ENCODE assay signal across 8 mouse cellular contexts in the genomic region with DNA sequence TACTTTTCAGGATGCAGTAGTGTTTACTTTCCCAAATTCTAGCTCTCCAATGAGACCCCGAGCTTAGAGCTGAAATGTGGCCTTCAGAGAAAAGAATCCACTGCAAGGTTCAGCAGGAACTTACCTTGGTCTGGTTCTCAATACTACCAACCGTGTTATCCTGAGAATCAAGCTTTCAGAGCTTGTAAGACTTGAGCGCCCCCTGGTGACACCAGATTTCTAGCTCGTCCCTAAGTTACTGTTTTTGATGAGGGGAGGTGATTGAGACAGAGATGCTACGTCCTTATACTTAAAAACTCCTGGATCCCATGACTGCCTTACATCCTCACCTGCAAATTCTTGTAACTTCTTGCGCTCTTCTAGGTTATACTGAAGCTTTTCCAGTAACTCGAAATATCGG. TPM values are rescaled to one million over a fixed set of nuclear protein-coding genes. Genes with fewer than 3 reads are reported as not detected.
DNase-seq lines count a peak whose midpoint lies in the region; ATAC-seq and TF ChIP-seq lines count a peak whose summit lies in the region.

No protein-coding gene starts in this region.

- WGBS in midbrain, embryonic 11.5 days = 11% methylated on average over 8 of the region's 8 CpGs
- 13% methylated on average over 8 of the region's 8 CpGs for WGBS in midbrain, embryonic 13.5 days
- WGBS in kidney, postnatal 0 days = 13% methylated on average over 8 of the region's 8 CpGs
- 14% methylated on average over 8 of the region's 8 CpGs for WGBS in liver, embryonic 11.5 days

- H3K27me3 ChIP-seq in midbrain, embryonic 11.5 days (ENCODE audit: control insufficient read depth, insufficient read depth, low read length) = no peaks in the 10 kb centered on the region
- no peaks in the 10 kb centered on the region for H3K27me3 ChIP-seq in midbrain, embryonic 13.5 days
- no peaks in the 10 kb centered on the region for H3K27me3 ChIP-seq in kidney, postnatal 0 days (ENCODE audit: insufficient read depth, low read length)
- H3K27me3 ChIP-seq in liver, embryonic 11.5 days (replicated peaks; ENCODE audit: control insufficient read depth, insufficient read depth, low read length) = no peaks in the 10 kb centered on the region

- no peaks in the 10 kb centered on the region for H3K36me3 ChIP-seq in midbrain, embryonic 11.5 days (ENCODE audit: control insufficient read depth, insufficient read depth, low read length)
- no peaks in the 10 kb centered on the region for H3K36me3 ChIP-seq in midbrain, embryonic 13.5 days
- no peaks in the 10 kb centered on the region for H3K36me3 ChIP-seq in kidney, postnatal 0 days (ENCODE audit: insufficient read depth, low read length)
- H3K36me3 ChIP-seq in liver, embryonic 11.5 days (ENCODE audit: control insufficient read depth, insufficient read depth, low read length) = no peaks in the 10 kb centered on the region

- no peak overlapping the region for H3K4me3 ChIP-seq in midbrain, embryonic 11.5 days (ENCODE audit: low read depth, low read length)
- no peak overlapping the region for H3K4me3 ChIP-seq in midbrain, embryonic 13.5 days (replicated peaks)
- H3K4me3 ChIP-seq in kidney, postnatal 0 days (replicated peaks; ENCODE audit: low read depth, low read length) = no peak overlapping the region
- no peak overlapping the region for H3K4me3 ChIP-seq in liver, embryonic 11.5 days (ENCODE audit: low read depth, low read length)

- DNase-seq in midbrain, embryonic 11.5 days (ENCODE audit: low spot score, missing footprints) = peak; percentile 99
- peak; percentile 60 for DNase-seq in c-Kit-negative CD71-positive TER-119-positive erythroid progenitor cells, embryonic 14.5 days (ENCODE audit: low read depth, low spot score)
- peak; percentile 73 for DNase-seq in forelimb bud, embryonic 11.5 days (ENCODE audit: low read depth, low spot score)
- peak; percentile 89 for DNase-seq in kidney, postnatal 0 days (ENCODE audit: low spot score)
- peak; percentile 61 for DNase-seq in liver, embryonic 11.5 days (ENCODE audit: low spot score)
- DNase-seq in retina, postnatal 7 days (ENCODE audit: low read depth, low spot score) = peak; percentile 74
- DNase-seq in urinary bladder, adult 2 months (ENCODE audit: low spot score) = peak; percentile 50

- H3K27ac ChIP-seq in midbrain, embryonic 11.5 days (ENCODE audit: low read depth, low read length) = no peak overlapping the region
- no peak overlapping the region for H3K27ac ChIP-seq in midbrain, embryonic 13.5 days
- H3K27ac ChIP-seq in kidney, postnatal 0 days = no peak overlapping the region
- no peak overlapping the region for H3K27ac ChIP-seq in liver, embryonic 11.5 days (ENCODE audit: low read depth, low read length)

- H3K4me2 ChIP-seq in midbrain, embryonic 11.5 days = no peak overlapping the region
- H3K4me2 ChIP-seq in midbrain, embryonic 13.5 days (replicated peaks) = no peak overlapping the region
- no peak overlapping the region for H3K4me2 ChIP-seq in kidney, postnatal 0 days (ENCODE audit: low read length)
- H3K4me2 ChIP-seq in liver, embryonic 11.5 days = no peak overlapping the region

- H3K4me1 ChIP-seq in midbrain, embryonic 11.5 days (ENCODE audit: control insufficient read depth, insufficient read depth, low read length) = no peaks in the 10 kb centered on the region
- no peaks in the 10 kb centered on the region for H3K4me1 ChIP-seq in midbrain, embryonic 13.5 days (replicated peaks)
- no peaks in the 10 kb centered on the region for H3K4me1 ChIP-seq in kidney, postnatal 0 days (replicated peaks; ENCODE audit: insufficient read depth, low read length)
- H3K4me1 ChIP-seq in liver, embryonic 11.5 days (replicated peaks; ENCODE audit: control insufficient read depth, insufficient read depth, low read length) = no peaks in the 10 kb centered on the region

- peak; percentile 89 for TF ChIP-seq CTCF in kidney, postnatal 0 days (IDR thresholded peaks at IDR 0.05; ENCODE audit: low read depth)

- no peaks in the 10 kb centered on the region for H3K9me3 ChIP-seq in midbrain, embryonic 11.5 days (ENCODE audit: control insufficient read depth, low read length)
- no peaks in the 10 kb centered on the region for H3K9me3 ChIP-seq in midbrain, embryonic 13.5 days
- H3K9me3 ChIP-seq in kidney, postnatal 0 days (replicated peaks; ENCODE audit: low read length) = no peaks in the 10 kb centered on the region
- no peaks in the 10 kb centered on the region for H3K9me3 ChIP-seq in liver, embryonic 11.5 days (ENCODE audit: control insufficient read depth, low read length)

- H3K9ac ChIP-seq in midbrain, embryonic 11.5 days (ENCODE audit: low read length) = no peak overlapping the region
- no peak overlapping the region for H3K9ac ChIP-seq in midbrain, embryonic 13.5 days (replicated peaks)
- H3K9ac ChIP-seq in kidney, postnatal 0 days (ENCODE audit: low read depth, low read length) = no peak overlapping the region
- H3K9ac ChIP-seq in liver, embryonic 11.5 days (ENCODE audit: low read depth, low read length) = no peak overlapping the region

- no peak for ATAC-seq in midbrain, embryonic 11.5 days (ENCODE audit: low FRiP score)
- ATAC-seq in midbrain, embryonic 13.5 days = no peak
- no peak for ATAC-seq in kidney, postnatal 0 days (replicated peaks; ENCODE audit: low FRiP score, low read depth)
- ATAC-seq in liver, embryonic 11.5 days (replicated peaks; ENCODE audit: low FRiP score) = no peak

RNA-seq across cellular contexts. Expression of a gene that starts 9.7 kb away (rescaled TPM):
- not detected in 2 replicates for polyA plus RNA-seq in midbrain, embryonic 11.5 days (2014; fragmentation: Nextera tagmentation; extraction: Ambion mirVana)
- 0.04 TPM in 1 of 2 replicates, not detected in the other for polyA plus RNA-seq in midbrain, embryonic 13.5 days (2015; fragmentation: Nextera tagmentation; extraction: Ambion mirVana)
- polyA plus RNA-seq in kidney, postnatal 0 days (2015; fragmentation: Nextera tagmentation; extraction: Ambion mirVana) = not detected in 2 replicates
- not detected in 2 replicates for polyA plus RNA-seq in liver, embryonic 11.5 days (2014; fragmentation: Nextera tagmentation; extraction: Ambion mirVana)
- 0.10 and 0.14 TPM in 2 replicates for polyA plus RNA-seq in urinary bladder, adult 2 months (2012; rRNA removed)

RNA-seq across cellular contexts. Expression of a gene that starts 17.0 kb away (rescaled TPM):
- 505 and 510 TPM in 2 replicates for polyA plus RNA-seq in midbrain, embryonic 11.5 days (2014; fragmentation: Nextera tagmentation; extraction: Ambion mirVana)
- polyA plus RNA-seq in midbrain, embryonic 13.5 days (2015; fragmentation: Nextera tagmentation; extraction: Ambion mirVana) = 373 and 395 TPM in 2 replicates
- polyA plus RNA-seq in kidney, postnatal 0 days (2015; fragmentation: Nextera tagmentation; extraction: Ambion mirVana) = 506 and 575 TPM in 2 replicates
- polyA plus RNA-seq in liver, embryonic 11.5 days (2014; fragmentation: Nextera tagmentation; extraction: Ambion mirVana) = 491 and 541 TPM in 2 replicates
- 173 and 200 TPM in 2 replicates for polyA plus RNA-seq in urinary bladder, adult 2 months (2012; rRNA removed)

RNA-seq across cellular contexts. Expression of a gene that starts 17.0 kb away (rescaled TPM):
- 1.6 and 2.0 TPM in 2 replicates for polyA plus RNA-seq in midbrain, embryonic 11.5 days (2014; fragmentation: Nextera tagmentation; extraction: Ambion mirVana)
- polyA plus RNA-seq in midbrain, embryonic 13.5 days (2015; fragmentation: Nextera tagmentation; extraction: Ambion mirVana) = 5.0 and 5.3 TPM in 2 replicates
- 1.7 and 2.4 TPM in 2 replicates for polyA plus RNA-seq in kidney, postnatal 0 days (2015; fragmentation: Nextera tagmentation; extraction: Ambion mirVana)
- 1.6 and 1.7 TPM in 2 replicates for polyA plus RNA-seq in liver, embryonic 11.5 days (2014; fragmentation: Nextera tagmentation; extraction: Ambion mirVana)
- 2.2 and 2.7 TPM in 2 replicates for polyA plus RNA-seq in urinary bladder, adult 2 months (2012; rRNA removed)

RNA-seq across cellular contexts. Expression of a gene that starts 39.1 kb away (rescaled TPM):
- 3.8 and 4.1 TPM in 2 replicates for polyA plus RNA-seq in midbrain, embryonic 11.5 days (2014; fragmentation: Nextera tagmentation; extraction: Ambion mirVana)
- polyA plus RNA-seq in midbrain, embryonic 13.5 days (2015; fragmentation: Nextera tagmentation; extraction: Ambion mirVana) = 25.1 and 25.7 TPM in 2 replicates
- 63.1 and 70.4 TPM in 2 replicates for polyA plus RNA-seq in kidney, postnatal 0 days (2015; fragmentation: Nextera tagmentation; extraction: Ambion mirVana)
- 1.7 TPM in 2 replicates for polyA plus RNA-seq in liver, embryonic 11.5 days (2014; fragmentation: Nextera tagmentation; extraction: Ambion mirVana)
- polyA plus RNA-seq in urinary bladder, adult 2 months (2012; rRNA removed) = 64.1 and 65.3 TPM in 2 replicates

RNA-seq across cellular contexts. Expression of a gene that starts 41.4 kb away (rescaled TPM):
- 10.3 and 11.2 TPM in 2 replicates for polyA plus RNA-seq in midbrain, embryonic 11.5 days (2014; fragmentation: Nextera tagmentation; extraction: Ambion mirVana)
- polyA plus RNA-seq in midbrain, embryonic 13.5 days (2015; fragmentation: Nextera tagmentation; extraction: Ambion mirVana) = 18.0 and 21.0 TPM in 2 replicates
- 13.1 and 14.0 TPM in 2 replicates for polyA plus RNA-seq in kidney, postnatal 0 days (2015; fragmentation: Nextera tagmentation; extraction: Ambion mirVana)
- polyA plus RNA-seq in liver, embryonic 11.5 days (2014; fragmentation: Nextera tagmentation; extraction: Ambion mirVana) = 9.6 and 10.1 TPM in 2 replicates
- polyA plus RNA-seq in urinary bladder, adult 2 months (2012; rRNA removed) = 25.3 and 27.1 TPM in 2 replicates
